17 mouse cellular contexts compared by ENCODE assay signal in the genomic region with DNA sequence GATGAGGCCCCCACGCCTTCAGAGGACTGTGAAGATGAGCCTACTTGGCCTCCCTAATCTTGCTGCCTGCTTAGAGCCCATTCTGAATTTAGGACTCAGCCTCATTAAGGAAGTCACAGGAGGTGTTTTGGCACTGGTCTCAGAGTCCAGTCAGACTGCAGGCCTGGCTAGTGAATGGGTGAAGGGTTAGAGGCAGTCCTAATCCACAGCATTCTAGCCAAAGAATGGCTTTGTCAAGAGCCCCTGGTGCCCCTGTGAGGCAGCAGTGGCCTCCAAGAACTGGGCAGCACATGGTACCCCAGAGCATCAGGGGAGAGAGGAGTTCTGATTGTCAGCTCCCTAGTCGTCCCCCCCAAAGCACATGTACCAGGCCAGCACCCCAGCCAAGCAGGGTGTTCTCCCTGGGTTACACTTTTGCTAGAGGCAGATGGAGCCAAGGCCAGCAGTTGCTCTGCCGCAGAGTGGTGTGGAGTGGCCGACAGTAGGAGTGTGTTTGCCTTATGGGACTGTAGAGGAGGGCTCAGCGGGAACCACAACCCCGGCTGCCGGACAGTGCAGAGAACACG.
A peak's percentile ranks its signal among the peaks of the same experiment; 100 is the strongest.
DNase-seq lines count a peak whose midpoint lies in the region; TF ChIP-seq lines count a peak whose summit lies in the region.
"Had no signal": no experiment of that assay in that cellular context is flagged by ENCODE, and none has a peak within 500 bp of the region (broad histone marks: within the 10 kb centered on the region; RNA-seq: fewer than 3 reads in every experiment).

No protein-coding gene starts in this region.

- intact Hi-C loops in gastrocnemius, adult 2 months (cut with DNase I), result no loop called here

- H3K4me1 ChIP-seq in brown adipose tissue, adult 24 weeks (ENCODE audit: control insufficient read depth, insufficient read depth, insufficient read length, low read length), result peaks cover 43% of the 10 kb centered on the region
- H3K4me1 ChIP-seq: hindbrain, embryonic 15.5 days had no signal

- TF ChIP-seq CTCF in gastrocnemius, adult 2 months (IDR thresholded peaks at IDR 0.05), result no peak
- no peak for TF ChIP-seq CTCF in layer of hippocampus, adult 2 months (conservative IDR thresholded peaks at IDR 0.05)

- DNase-seq in gastrocnemius, adult 2 months, result no peak
- DNase-seq in gastrocnemius, postnatal 10 days, result no peak
- DNase-seq in layer of hippocampus, adult 2 months (ENCODE audit: low spot score in 2 of 2), result no peak
- no peak for DNase-seq in layer of hippocampus, postnatal 10 days (ENCODE audit: low spot score in 2 of 2)
- peak; percentile 46 for DNase-seq in Muller cell, postnatal 12 days (ENCODE audit: inconsistent ontology term)
- DNase-seq in spleen, postnatal 10 days (ENCODE audit: low spot score in 2 of 2), result no peak
- no peak for DNase-seq in gastrocnemius, postnatal 25 days
- DNase-seq: adrenal gland, adult 8-10 months; cerebellum, adult 11 months; cerebellum, adult 9-10 months; cerebellum, postnatal 36 days; gastrocnemius, postnatal 36 days; heart, postnatal 36 days had no signal

- H3K4me3 ChIP-seq in gastrocnemius, adult 2 months, result no peak overlapping the region
- no peak overlapping the region for H3K4me3 ChIP-seq in layer of hippocampus, adult 2 months
- no peak overlapping the region for H3K4me3 ChIP-seq in brown adipose tissue, adult 24 weeks (ENCODE audit: insufficient read depth, low read depth, low read length)
- H3K4me3 ChIP-seq: embryonic facial prominence, embryonic 13.5 days; heart, embryonic 13.5 days; hindbrain, embryonic 15.5 days had no signal

- H3K27ac ChIP-seq in gastrocnemius, adult 2 months, result peak overlapping the region; percentile 63
- H3K27ac ChIP-seq in layer of hippocampus, adult 2 months, result peak overlapping the region; percentile 80; the same call in 1 of the 2 replicates
- peak overlapping the region; percentile 80 for H3K27ac ChIP-seq in brown adipose tissue, adult 24 weeks (replicated peaks; ENCODE audit: low read depth, low read length)
- H3K27ac ChIP-seq: embryonic facial prominence, embryonic 13.5 days; heart, embryonic 13.5 days; hindbrain, embryonic 15.5 days had no signal
